10 mouse cellular contexts compared by ENCODE assay signal in the genomic region with DNA sequence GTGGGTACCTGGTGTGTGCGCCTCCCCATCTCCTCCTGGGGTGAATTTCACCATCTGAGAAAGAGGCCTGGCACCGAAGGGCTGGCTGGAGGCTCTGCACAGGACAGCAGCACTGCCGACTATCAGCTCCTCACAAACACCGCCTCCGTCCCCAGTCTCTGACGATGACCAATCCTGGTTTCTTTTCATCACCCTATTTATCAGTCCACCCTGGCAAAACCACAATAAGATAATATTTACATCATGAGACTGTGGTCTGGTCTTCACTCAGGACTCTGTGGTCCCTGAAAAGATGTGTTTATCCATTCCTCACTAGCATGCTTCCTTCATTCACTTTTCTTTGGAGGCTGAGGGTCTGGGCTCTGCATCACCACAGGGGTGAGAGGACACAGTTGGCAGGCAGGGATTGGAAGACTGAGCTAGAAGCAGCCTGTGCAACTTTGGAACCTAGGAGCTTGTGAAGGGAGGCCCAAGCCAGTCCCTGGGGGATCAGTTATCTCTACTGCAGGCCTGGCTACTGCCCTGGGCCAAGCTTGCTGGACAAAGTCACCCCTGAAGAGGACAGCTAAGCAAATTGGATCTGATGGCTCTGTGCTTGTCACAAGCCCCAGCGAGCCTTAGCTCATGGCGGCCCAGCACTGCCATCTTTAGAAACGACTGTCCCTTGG. TPM values are rescaled to one million over a fixed set of nuclear protein-coding genes. Genes with fewer than 3 reads are reported as not detected.
DNase-seq lines count a peak whose midpoint lies in the region; ATAC-seq and TF ChIP-seq lines count a peak whose summit lies in the region.
"Had no signal": no experiment of that assay in that cellular context is flagged by ENCODE, and none has a peak within 500 bp of the region (broad histone marks: within the 10 kb centered on the region; RNA-seq: fewer than 3 reads in every experiment).

No protein-coding gene starts in this region.

- intact Hi-C loops in left cerebral cortex, postnatal 4 days (cut with DNase I), result no loop called here

- no peak for TF ChIP-seq CTCF in lung, embryonic 14.5 days (IDR thresholded peaks at IDR 0.05; ENCODE audit: low read depth)
- TF ChIP-seq CTCF in heart, postnatal 0 days (IDR thresholded peaks at IDR 0.05; ENCODE audit: low read depth), result no peak

- DNase-seq in lung, embryonic 14.5 days, result peak; percentile 68
- no peak for DNase-seq in lung, adult 18-20 months
- peak; percentile 45 for DNase-seq in adipocyte (ENCODE audit: low spot score)
- no peak for DNase-seq in heart, postnatal 0 days (ENCODE audit: low spot score)
- no peak for DNase-seq in left cerebral cortex, postnatal 4 days
- no peak for DNase-seq in spleen, postnatal 4 days (ENCODE audit: low spot score in 2 of 2)
- DNase-seq: thymus, postnatal 4 days had no signal

- WGBS in lung, embryonic 14.5 days, result 62% methylated on average over 9 of the region's 9 CpGs
- WGBS in heart, postnatal 0 days, result 29% methylated on average over 9 of the region's 9 CpGs

- no peaks in the 10 kb centered on the region for H3K36me3 ChIP-seq in lung, embryonic 14.5 days (ENCODE audit: insufficient read depth)
- no peaks in the 10 kb centered on the region; the same call in 1 of the 2 replicates for H3K36me3 ChIP-seq in heart, postnatal 0 days (replicated peaks; ENCODE audit: control insufficient read depth, insufficient read depth, low read length)

- no peaks in the 10 kb centered on the region for H3K27me3 ChIP-seq in lung, embryonic 14.5 days (ENCODE audit: insufficient read depth, low read length)
- no peaks in the 10 kb centered on the region for H3K27me3 ChIP-seq in heart, postnatal 0 days (ENCODE audit: control insufficient read depth, insufficient read depth, low read length)

- no peaks in the 10 kb centered on the region for H3K9me3 ChIP-seq in lung, embryonic 14.5 days (ENCODE audit: low read depth, low read length)
- no peaks in the 10 kb centered on the region for H3K9me3 ChIP-seq in heart, postnatal 0 days (replicated peaks; ENCODE audit: control insufficient read depth, low read length)
- H3K9me3 ChIP-seq: megakaryocyte, embryonic 14.5 days had no signal

- H3K4me1 ChIP-seq in lung, embryonic 14.5 days (ENCODE audit: insufficient read depth), result peaks cover 34% of the 10 kb centered on the region
- H3K4me1 ChIP-seq in heart, postnatal 0 days (ENCODE audit: control insufficient read depth, insufficient read depth), result peaks cover 85% of the 10 kb centered on the region

- no peak for TF ChIP-seq EP300 in heart, postnatal 0 days (IDR thresholded peaks at IDR 0.05; ENCODE audit: low read depth)

- no peak overlapping the region for H3K9ac ChIP-seq in lung, embryonic 14.5 days
- no peak overlapping the region; the same call in 1 of the 2 replicates for H3K9ac ChIP-seq in heart, postnatal 0 days (replicated peaks; ENCODE audit: low read depth, low read length)

- no peak overlapping the region for H3K4me3 ChIP-seq in lung, embryonic 14.5 days (ENCODE audit: low read depth, low read length)
- no peak overlapping the region for H3K4me3 ChIP-seq in heart, postnatal 0 days (ENCODE audit: low read depth, low read length)
- H3K4me3 ChIP-seq: megakaryocyte, embryonic 14.5 days had no signal

- peak overlapping the region; percentile 54; the same call in 1 of the 2 replicates for H3K27ac ChIP-seq in lung, embryonic 14.5 days (ENCODE audit: low read depth)
- peak overlapping the region; percentile 96 for H3K27ac ChIP-seq in heart, postnatal 0 days (ENCODE audit: low read depth)
- H3K27ac ChIP-seq: hindbrain, postnatal 0 days had no signal

- H3K4me2 ChIP-seq in lung, embryonic 14.5 days, result no peak overlapping the region
- H3K4me2 ChIP-seq in heart, postnatal 0 days (ENCODE audit: low read depth, low read length), result no peak overlapping the region

- peak; percentile 43 for ATAC-seq in lung, embryonic 14.5 days (ENCODE audit: insufficient read depth)
- ATAC-seq in heart, postnatal 0 days (ENCODE audit: insufficient read depth, low read depth), result 0 out of 2 replicates have a peak, but pooled peaks have one; percentile 10
- ATAC-seq in megakaryocyte progenitor cell, adult 5-6 weeks (replicated peaks; ENCODE audit: poor library complexity), result peak; percentile 54
- ATAC-seq: hindbrain, postnatal 0 days had no signal

RNA-seq across cellular contexts. Expression of a gene that starts 45.3 kb away (rescaled TPM):
- polyA plus RNA-seq in lung, embryonic 14.5 days (2014; fragmentation: Nextera tagmentation; extraction: Ambion mirVana), result 8.8 and 9.8 TPM in 2 replicates
- total RNA-seq in heart, postnatal 0 days (2014; rRNA removed; ENCODE audit: low replicate concordance), result 17.1 and 28.6 TPM in 2 replicates
- 3.1 and 3.2 TPM in 2 replicates for polyA plus RNA-seq in heart, postnatal 0 days (2015; fragmentation: Nextera tagmentation; extraction: Ambion mirVana)
- 6.0 and 7.5 TPM in 2 replicates for total RNA-seq in megakaryocyte progenitor cell, adult 5-6 weeks (2015)
- 2.5 and 3.1 TPM in 2 replicates for total RNA-seq in megakaryocyte progenitor cell, adult 5-6 weeks (2017)
- 100 to 1,000 TPM; 146 to 151 TPM for total RNA-seq in left cerebral cortex, postnatal 4 days (2021)

Comparison
In these comparisons a context has a peak if more than half of its experiments do, and no peak if none do; other contexts are left out.
1. DNase-seq: peak in lung, embryonic 14.5 days (single experiment) and adipocyte (single experiment); none in lung, adult 18-20 months (0 of 2), heart, postnatal 0 days (single experiment), left cerebral cortex, postnatal 4 days (single experiment) and spleen, postnatal 4 days (0 of 2).
2. Peak in every context shown above with its lines, with median percentiles within 50 percentile points of each other: ATAC-seq.